Mouse (Mus musculus) spleen, adult 2 months (tissue): Measurements from ENCODE around the gene Bdnf. TPM values are rescaled to one million over a fixed set of nuclear protein-coding genes. Genes with fewer than 3 reads are reported as not detected.

Experiments used
- DNase-seq, 2 experiments: peaks; one replicate each; pipeline versions ENCODE4 v3.0.0 to v3.0.0-alpha.2; 2012 to 2021; ENCODE audit warnings: low spot score in 2 of 2, low read depth in 1 of 2
- H3K27ac ChIP-seq: fragments of 200-500 bp; 2 replicates; pipeline ENCODE4 v1.5.1; 2012; ENCODE audit warnings: low read length, inconsistent platforms; ENCODE audit not compliant: insufficient read depth
- H3K27me3 ChIP-seq: fragments of 200-500 bp; 2 replicates; pipeline ENCODE4 v1.6.1; 2012; ENCODE audit warnings: mild to moderate bottlenecking, moderate library complexity, low read length, inconsistent platforms; ENCODE audit not compliant: control insufficient read depth, insufficient read depth
- H3K36me3 ChIP-seq: fragments of 200-500 bp; 2 replicates; pipeline ENCODE4 v1.6.1; 2012; ENCODE audit warnings: mild to moderate bottlenecking, low read length, inconsistent platforms; ENCODE audit not compliant: control insufficient read depth, insufficient read depth
- H3K4me1 ChIP-seq: fragments of 200-500 bp; 2 replicates; pipeline ENCODE4 v1.6.1; 2011; ENCODE audit warnings: inconsistent platforms; ENCODE audit not compliant: control insufficient read depth, insufficient read depth, insufficient read length
- H3K4me3 ChIP-seq: fragments of 200-500 bp; 2 replicates; pipeline ENCODE4 v1.5.1; 2011; ENCODE audit warnings: mild to moderate bottlenecking, inconsistent platforms; ENCODE audit not compliant: insufficient read depth, insufficient read length; ENCODE audit errors: extremely low read depth
- CTCF ChIP-seq: fragments of 200-500 bp; IDR thresholded peaks from 2 replicates; pipeline ENCODE4 v1.5.1; 2011; ENCODE audit warnings: mild to moderate bottlenecking, inconsistent platforms; ENCODE audit not compliant: insufficient read depth, insufficient read length, insufficient replicate concordance; ENCODE audit errors: extremely low read depth
- POLR2A ChIP-seq: fragments of 200-500 bp; IDR thresholded peaks from 2 replicates; pipeline ENCODE4 v1.6.1; 2011; ENCODE audit warnings: low read depth, low read length, inconsistent platforms
- WGBS: fragments of 180-500 bp; shearing (Covaris S2); methylation state at CpG from one replicate; pipeline ENCODE4 v1.1.7; 2018; 5-methylcytosine and 5-hydroxymethylcytosine counted together
- polyA plus RNA-seq: library from polyadenylated mRNA; depleted of rRNA; stranded (reverse); fragments of >200 nt; gene quantifications from 2 replicates; pipeline ENCODE4 v1.2.3, GENCODE M21; 2012

Gene Bdnf
- polyA plus RNA-seq, 1 experiment: 0.01 TPM

DNA sequence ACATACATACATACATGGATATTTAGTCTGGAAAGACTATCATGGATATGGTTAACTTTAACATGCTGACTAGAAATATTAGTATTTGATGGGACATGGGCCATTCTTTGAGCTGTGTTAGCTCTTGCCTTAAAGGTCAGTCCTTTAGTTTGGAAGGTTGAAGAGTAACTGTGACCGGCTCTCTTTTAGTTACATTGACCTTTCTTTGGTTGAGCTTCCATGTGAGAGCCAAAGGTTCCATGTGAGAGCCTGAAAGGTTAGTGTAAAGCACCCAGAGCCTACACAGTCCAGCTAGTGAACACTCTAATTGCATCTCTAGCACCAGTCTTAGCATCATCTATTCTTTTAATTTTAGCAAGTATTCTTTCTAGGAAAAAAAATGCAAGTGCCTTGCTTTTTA lies 54.7 kb downstream of the Bdnf start:
- Histone ChIP-seq H3K4me3 (no peak overlapping the region), H3K36me3 (no peaks in the 10 kb centered on the region), H3K27me3 (no peaks in the 10 kb centered on the region), H3K27ac (no peak overlapping the region), H3K4me1 (no peaks in the 10 kb centered on the region)
- TF ChIP-seq CTCF: no peak
- no peak for DNase-seq
- WGBS: 90% methylated on average over 1 of the region's 1 CpGs

DNA sequence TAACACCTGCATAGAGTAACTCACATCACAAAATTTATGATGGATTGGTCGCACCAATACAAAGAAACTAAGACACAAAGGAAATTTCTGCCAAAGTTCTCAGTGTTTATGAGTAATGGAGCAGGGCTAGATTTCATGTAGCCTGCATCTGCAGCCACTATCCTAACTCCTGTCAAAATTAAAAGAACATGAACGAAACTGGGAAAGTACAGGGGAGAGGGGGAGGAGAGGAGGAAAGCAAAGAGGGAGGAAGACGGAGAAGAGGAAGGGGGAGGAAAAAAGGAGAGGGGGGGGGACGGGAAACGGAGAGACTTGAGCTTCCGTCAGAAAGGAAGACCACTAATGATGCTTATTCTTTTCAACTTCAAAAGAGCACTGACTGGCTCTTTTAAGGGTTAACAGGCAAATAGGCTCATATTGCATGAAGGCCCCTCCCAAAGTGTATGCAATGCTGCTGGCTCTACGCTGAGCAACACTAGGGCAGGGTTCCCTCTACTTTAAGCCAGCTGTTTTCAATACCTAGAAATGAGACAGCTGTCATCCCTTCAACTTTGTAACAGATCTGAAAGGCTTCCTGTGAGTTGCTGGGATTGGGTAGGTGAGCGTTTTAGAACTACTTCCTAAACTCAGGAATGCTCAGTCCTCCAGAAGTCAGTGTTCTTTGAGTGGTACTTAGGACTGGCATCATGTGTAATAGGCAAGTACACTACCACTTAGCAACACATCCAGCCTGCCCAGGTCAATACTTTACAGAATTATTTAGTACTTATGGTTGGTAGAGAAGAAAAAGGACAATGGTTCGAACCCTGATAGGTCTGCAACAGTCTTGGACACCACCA lies 58.9 kb downstream of the Bdnf start:
- no peaks in the 10 kb centered on the region for H3K27me3 ChIP-seq
- WGBS: 58% methylated on average over 9 of the region's 9 CpGs
- no peaks in the 10 kb centered on the region for H3K36me3 ChIP-seq
- DNase-seq: no peak
- TF ChIP-seq CTCF: no peak
- no peak for TF ChIP-seq POLR2A
- no peak overlapping the region for H3K4me3 ChIP-seq
- H3K27ac ChIP-seq: no peak overlapping the region
- no peaks in the 10 kb centered on the region for H3K4me1 ChIP-seq

DNA sequence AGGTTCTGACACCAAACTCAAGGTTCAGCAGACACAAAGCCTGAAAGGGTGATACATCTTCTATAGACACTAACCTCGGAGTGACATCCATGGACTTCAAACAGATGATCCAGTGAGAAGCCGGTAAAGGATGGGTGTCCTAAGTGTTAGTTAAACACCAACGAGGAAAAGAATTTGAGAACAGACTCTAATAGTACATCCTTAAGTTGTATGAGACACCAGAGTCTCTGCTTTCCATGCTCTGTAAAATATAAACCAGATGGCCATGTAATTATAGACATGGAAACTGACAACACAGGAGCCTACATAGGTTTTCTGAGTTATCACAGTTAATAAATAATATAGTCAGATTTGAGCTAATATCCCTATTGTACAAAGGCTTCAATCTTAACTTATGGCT lies 59.7 kb downstream of the Bdnf start:
- DNase-seq: no peak
- Histone ChIP-seq H3K27ac (no peak overlapping the region), H3K4me1 (no peaks in the 10 kb centered on the region), H3K27me3 (no peaks in the 10 kb centered on the region), H3K4me3 (no peak overlapping the region), H3K36me3 (no peaks in the 10 kb centered on the region)
- 87% methylated on average over 3 of the region's 3 CpGs for WGBS
- TF ChIP-seq CTCF (no peak), POLR2A (no peak)

DNA sequence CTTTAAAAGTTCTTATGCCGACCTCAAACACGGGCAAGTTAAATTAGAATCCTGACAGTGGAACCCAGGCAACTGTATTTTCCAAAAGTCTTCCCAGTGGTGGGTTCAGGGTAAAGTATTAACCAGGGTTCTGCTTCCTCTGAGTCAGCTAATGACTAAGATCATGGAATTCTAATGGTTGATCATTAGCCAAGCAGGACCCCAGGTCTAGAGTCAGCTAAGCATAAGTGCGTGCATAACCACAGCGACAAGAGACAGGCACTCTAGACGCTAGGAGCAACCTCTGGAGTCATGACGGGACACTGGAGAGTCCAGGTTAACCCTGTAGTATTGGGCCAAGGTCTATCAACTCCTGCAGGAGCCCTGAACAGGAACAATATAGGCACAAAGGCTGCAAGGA lies 60.2 kb downstream of the Bdnf start:
- Histone ChIP-seq H3K4me1 (no peaks in the 10 kb centered on the region), H3K4me3 (no peak overlapping the region), H3K36me3 (no peaks in the 10 kb centered on the region), H3K27me3 (no peaks in the 10 kb centered on the region), H3K27ac (no peak overlapping the region)
- WGBS: 84% methylated on average over 6 of the region's 6 CpGs
- TF ChIP-seq POLR2A (no peak), CTCF (no peak)
- DNase-seq: no peak

DNA sequence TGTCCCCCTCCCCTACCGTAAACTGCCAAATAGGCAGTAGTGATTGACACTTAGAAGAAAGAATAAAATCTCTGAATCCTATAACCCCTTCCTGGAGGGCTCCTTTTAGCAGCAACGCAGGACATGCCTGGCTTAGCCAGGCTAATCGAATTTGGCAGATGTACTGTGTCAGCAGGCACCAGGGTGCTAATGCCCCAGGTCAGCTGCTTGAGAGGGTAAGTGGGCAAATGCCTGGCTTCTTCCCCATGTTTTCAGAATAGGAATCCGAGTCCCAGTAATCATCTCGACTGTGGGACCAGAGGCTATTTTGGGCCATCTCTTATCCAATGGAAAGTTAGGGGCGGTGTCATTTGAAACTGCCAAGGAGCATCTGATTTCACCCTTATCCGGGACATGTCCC lies 60.8 kb downstream of the Bdnf start:
- WGBS: 67% methylated on average over 7 of the region's 7 CpGs
- no peak for DNase-seq

DNA sequence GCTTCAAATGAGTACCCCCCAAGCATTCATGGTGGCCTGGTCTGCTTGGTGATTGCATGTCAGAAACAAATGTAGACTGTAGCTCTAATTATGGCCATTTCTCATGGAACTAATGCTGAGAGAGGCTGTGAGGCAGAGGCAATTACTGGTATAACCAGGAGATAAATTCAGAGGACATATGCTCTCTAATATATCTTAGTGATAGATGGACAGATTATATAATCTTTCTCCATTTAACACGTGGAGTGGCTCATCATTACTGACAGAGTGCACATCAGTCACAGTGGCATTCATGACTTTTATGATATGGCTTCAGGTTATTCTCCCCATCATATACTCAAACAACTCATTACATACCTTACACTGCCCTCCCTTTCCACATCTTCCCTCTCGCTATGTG lies 61.8 kb downstream of the Bdnf start:
- DNase-seq: no peak
- H3K36me3 ChIP-seq: no peaks in the 10 kb centered on the region
- H3K4me3 ChIP-seq: no peak overlapping the region
- no peaks in the 10 kb centered on the region for H3K4me1 ChIP-seq
- 61% methylated on average over 2 of the region's 2 CpGs for WGBS
- H3K27ac ChIP-seq: no peak overlapping the region
- TF ChIP-seq POLR2A (no peak), CTCF (no peak)
- no peaks in the 10 kb centered on the region for H3K27me3 ChIP-seq

More for the DNA sequence above, 60.8 kb downstream of the Bdnf start:
- no peaks in the 10 kb centered on the region for H3K36me3 ChIP-seq
- H3K27ac ChIP-seq: no peak overlapping the region
- H3K27me3 ChIP-seq: no peaks in the 10 kb centered on the region
- H3K4me3 ChIP-seq: no peak overlapping the region
- no peak for TF ChIP-seq POLR2A
- TF ChIP-seq CTCF: no peak
- no peaks in the 10 kb centered on the region for H3K4me1 ChIP-seq

DNA sequence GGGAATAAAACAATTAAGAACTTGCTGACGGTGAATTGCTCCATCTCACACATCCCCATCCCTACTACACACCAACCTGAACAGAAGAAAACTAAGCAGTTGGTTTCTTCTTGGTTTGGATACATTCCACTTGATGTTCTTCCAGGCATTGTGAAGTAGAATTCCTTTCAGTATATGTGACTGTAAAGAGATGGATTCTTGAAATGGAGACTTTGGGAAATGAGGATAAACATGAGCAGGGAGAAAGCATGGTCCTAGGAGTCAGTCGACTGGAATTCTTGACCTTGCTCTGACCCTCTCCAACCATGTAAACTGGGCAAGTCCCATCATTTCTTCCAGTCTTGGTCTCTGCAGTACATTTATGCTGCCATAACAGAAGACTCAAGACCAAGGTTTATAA lies 63.8 kb downstream of the Bdnf start:
- TF ChIP-seq CTCF: no peak
- no peak overlapping the region for H3K4me3 ChIP-seq
- no peaks in the 10 kb centered on the region for H3K36me3 ChIP-seq
- no peak for DNase-seq
- no peaks in the 10 kb centered on the region for H3K27me3 ChIP-seq
- H3K27ac ChIP-seq: no peak overlapping the region
- 83% methylated on average over 2 of the region's 2 CpGs for WGBS
- no peaks in the 10 kb centered on the region for H3K4me1 ChIP-seq
